Mouse (Mus musculus) liver, adult 2 months (tissue): ENCODE results near the gene Abhd14a.
A peak's percentile ranks its signal among the peaks of the same experiment; 100 is the strongest.

Experiments used
- CTCF ChIP-seq: fragments of 200-500 bp; IDR thresholded peaks from 2 replicates; pipeline ENCODE4 v1.5.1; 2011; ENCODE audit warnings: low read depth, low read length, control low read depth
- POLR2A ChIP-seq: fragments of 200-500 bp; IDR thresholded peaks from 2 replicates; pipeline ENCODE4 v1.6.1; 2011; ENCODE audit warnings: low read length, control low read depth; ENCODE audit not compliant: insufficient read depth; ENCODE audit errors: extremely low read depth

GRCm38 (mm10) chr9:106429221-106430014 is 18.1 kb downstream of the Abhd14a start, which contains the start of gene Rpl29:
- TF ChIP-seq CTCF, result no peak
- TF ChIP-seq POLR2A, result peak; percentile 68; the same call in 1 of the 2 replicates
